Mouse (Mus musculus) lung, postnatal 0 days (tissue): ENCODE measurements at regions not wholly inside any gene's neighbourhood (a gene's known extent, or its start where the extent isn't known, plus 50 kb on each side); places are given as distances from the start of the nearest gene placed in this dataset.
A peak's percentile ranks its signal among the peaks of the same experiment; 100 is the strongest.

Experiments used
- ATAC-seq: fragments of 200-750 bp; cut with Nextera tagmentation; 2 replicates; pipeline ENCODE4 v1.8.0; 2017; ENCODE audit warnings: moderate library complexity
- DNase-seq: peaks from one replicate; pipeline ENCODE4 v3.0.0-alpha.2; 2016; ENCODE audit warnings: low spot score
- H3K27ac ChIP-seq: fragments of 300-500 bp; sonication (generic); 2 replicates; pipeline ENCODE4 v1.5.1; 2014; ENCODE audit warnings: antibody characterized with exemption, mild to moderate bottlenecking, low read length, mixed read lengths
- H3K27me3 ChIP-seq: fragments of 300-500 bp; sonication (generic); replicated peaks from 2 replicates; pipeline ENCODE4 v1.6.1; 2014; ENCODE audit warnings: low read length, mixed read lengths; ENCODE audit not compliant: insufficient read depth
- H3K36me3 ChIP-seq: fragments of 300-500 bp; sonication (generic); 2 replicates; pipeline ENCODE4 v1.6.1; 2014; ENCODE audit warnings: low read length, mixed read lengths; ENCODE audit not compliant: insufficient read depth
- H3K4me1 ChIP-seq: fragments of 300-500 bp; sonication (generic); 2 replicates; pipeline ENCODE4 v1.6.1; 2014; ENCODE audit warnings: antibody characterized with exemption, low read depth, low read length, mixed read lengths; ENCODE audit not compliant: insufficient read depth
- H3K4me2 ChIP-seq: fragments of 300-500 bp; sonication (generic); replicated peaks from 2 replicates; pipeline ENCODE4 v1.6.1; 2014; ENCODE audit warnings: low read depth, mild to moderate bottlenecking, low read length, moderate library complexity, mixed read lengths
- H3K4me3 ChIP-seq: fragments of 300-500 bp; sonication (generic); 2 replicates; pipeline ENCODE4 v1.5.1; 2014; ENCODE audit warnings: low read depth, low read length
- H3K9ac ChIP-seq: fragments of 300-500 bp; sonication (generic); replicated peaks from 2 replicates; pipeline ENCODE4 v1.6.1; 2014; ENCODE audit warnings: low read depth, mild to moderate bottlenecking
- H3K9me3 ChIP-seq: fragments of 300-500 bp; sonication (generic); 2 replicates; pipeline ENCODE4 v1.6.1; 2016; ENCODE audit warnings: low read length, mixed read lengths
- CTCF ChIP-seq: IDR thresholded peaks from 2 replicates; pipeline ENCODE4 v1.5.1; 2016; ENCODE audit warnings: antibody characterized with exemption, mild to moderate bottlenecking
- EP300 ChIP-seq: IDR thresholded peaks from 2 replicates; pipeline ENCODE4 v1.6.1; 2016; ENCODE audit warnings: antibody characterized with exemption, mild to moderate bottlenecking, control low read depth
- WGBS: fragments of 180-500 bp; shearing (Covaris S2); extraction: QIAGEN DNeasy Blood & Tissue Kit; methylation state at CpG from one replicate; pipeline ENCODE4 v1.1.7; 2014; 5-methylcytosine and 5-hydroxymethylcytosine counted together

DNA sequence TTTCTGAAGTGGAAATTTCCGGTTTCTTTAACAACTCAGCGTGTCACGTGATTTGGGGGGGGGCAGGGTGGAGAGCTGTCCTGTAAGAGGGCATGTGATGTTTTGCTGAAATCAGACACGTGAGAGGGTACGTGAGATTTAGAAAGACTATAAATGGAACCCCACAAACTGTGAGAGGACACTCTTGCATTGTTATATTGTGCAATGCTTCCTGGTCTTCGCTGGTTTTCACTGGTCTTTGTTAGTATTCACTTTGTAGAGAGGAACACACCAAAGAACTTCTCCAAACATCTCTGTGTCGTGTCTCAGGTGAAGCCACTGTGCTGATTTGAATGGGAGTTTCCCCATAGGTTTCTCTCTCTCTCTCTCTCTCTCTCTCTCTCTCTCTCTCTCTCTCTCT, 163.2 kb upstream of the Jun start:
- H3K9me3 ChIP-seq = no peaks in the 10 kb centered on the region
- 74% methylated on average over 7 of the region's 7 CpGs for WGBS
- ATAC-seq (peak; percentile 70), DNase-seq (peak; percentile 51)
- H3K36me3 ChIP-seq = no peaks in the 10 kb centered on the region
- H3K4me2 ChIP-seq = no peak overlapping the region
- no peak overlapping the region for H3K9ac ChIP-seq
- H3K4me1 ChIP-seq = peaks cover 4% of the 10 kb centered on the region; the same call in 1 of the 2 replicates
- H3K27ac ChIP-seq = no peak overlapping the region
- H3K4me3 ChIP-seq = no peak overlapping the region
- no peaks in the 10 kb centered on the region for H3K27me3 ChIP-seq
- TF ChIP-seq CTCF (no peak), EP300 (peak; percentile 72; the same call in 1 of the 2 replicates)

DNA sequence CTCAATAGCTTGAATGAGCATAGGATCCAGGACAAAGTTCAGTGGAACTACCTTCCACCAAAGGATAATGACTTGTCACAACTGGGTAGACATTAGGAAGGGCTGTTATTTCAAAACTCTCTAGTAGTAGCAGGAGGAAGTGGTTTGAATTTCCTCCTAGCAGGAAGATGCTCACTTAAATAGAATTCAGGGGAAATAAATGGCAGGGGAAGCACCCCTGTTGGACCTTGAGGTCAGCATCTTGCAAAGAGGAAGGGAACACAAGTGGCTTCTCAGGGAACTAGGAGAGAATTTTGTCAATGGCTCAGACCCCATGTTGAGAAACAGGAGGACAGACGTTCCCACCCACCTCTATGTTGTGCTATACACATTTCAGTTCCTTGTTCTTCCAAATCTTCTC, 178.4 kb upstream of the Jun start:
- DNase-seq (no peak), ATAC-seq (no peak)
- Histone ChIP-seq H3K27me3 (no peaks in the 10 kb centered on the region), H3K4me1 (no peaks in the 10 kb centered on the region), H3K9ac (no peak overlapping the region), H3K9me3 (no peaks in the 10 kb centered on the region), H3K4me2 (no peak overlapping the region), H3K4me3 (no peak overlapping the region), H3K36me3 (no peaks in the 10 kb centered on the region), H3K27ac (no peak overlapping the region)
- TF ChIP-seq CTCF (no peak), EP300 (no peak)
- WGBS = 53% methylated on average over 1 of the region's 1 CpGs

DNA sequence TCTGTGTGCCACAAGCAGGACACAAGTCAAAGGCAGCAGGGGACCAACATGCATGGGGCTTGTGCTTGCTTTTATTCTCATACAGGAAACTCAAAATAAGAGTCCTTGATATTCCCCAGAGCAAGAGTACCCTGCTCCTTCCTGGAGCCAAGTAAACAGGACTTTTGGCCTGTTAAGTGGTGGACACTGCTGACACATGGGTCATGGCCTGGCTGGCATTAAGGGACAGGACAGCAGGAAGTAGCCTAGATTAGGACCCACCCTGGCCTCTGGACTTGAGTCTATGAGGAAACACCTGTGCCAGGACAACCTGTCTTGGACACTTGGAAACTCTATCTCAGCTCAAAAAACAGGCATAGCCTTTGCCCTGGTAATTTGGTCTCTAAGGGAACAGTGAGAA, 181.0 kb upstream of the Jun start:
- TF ChIP-seq EP300 (no peak), CTCF (no peak)
- H3K4me1 ChIP-seq = no peaks in the 10 kb centered on the region
- no peaks in the 10 kb centered on the region for H3K36me3 ChIP-seq
- no peak overlapping the region for H3K9ac ChIP-seq
- H3K4me3 ChIP-seq = no peak overlapping the region
- DNase-seq (no peak), ATAC-seq (peak; percentile 68)
- no peaks in the 10 kb centered on the region for H3K27me3 ChIP-seq
- H3K9me3 ChIP-seq = no peaks in the 10 kb centered on the region
- H3K4me2 ChIP-seq = no peak overlapping the region
- H3K27ac ChIP-seq = no peak overlapping the region

DNA sequence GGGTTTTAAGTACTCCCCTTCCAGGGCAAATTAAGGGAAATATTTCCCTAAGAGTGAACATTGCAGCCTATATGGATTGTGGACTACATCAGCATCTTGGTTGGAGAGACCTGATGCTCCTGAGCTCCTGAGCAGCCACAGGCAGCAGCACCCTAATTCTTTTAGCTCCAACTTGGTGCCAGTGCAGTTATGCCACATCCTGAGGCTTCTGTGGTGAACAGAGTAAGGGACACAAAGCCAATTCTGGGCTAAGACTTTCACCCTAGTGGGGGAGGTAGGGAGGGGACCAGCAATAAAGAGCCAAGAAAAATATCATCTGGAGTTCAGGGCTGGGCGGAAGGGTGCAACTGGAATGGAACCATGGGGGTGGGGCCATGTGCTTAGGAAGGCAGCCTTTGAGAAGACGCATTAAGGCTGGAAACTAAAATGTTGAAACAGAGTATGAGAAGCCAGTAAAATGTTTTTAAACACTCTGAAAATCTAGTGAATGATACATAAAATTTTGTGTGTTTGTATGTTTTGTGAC, 182.1 kb upstream of the Jun start:
- H3K9me3 ChIP-seq = no peaks in the 10 kb centered on the region
- no peaks in the 10 kb centered on the region for H3K27me3 ChIP-seq
- no peak overlapping the region for H3K4me3 ChIP-seq
- DNase-seq = no peak
- WGBS = 76% methylated on average over 2 of the region's 2 CpGs
- H3K4me2 ChIP-seq = no peak overlapping the region
- H3K4me1 ChIP-seq = no peaks in the 10 kb centered on the region
- H3K36me3 ChIP-seq = no peaks in the 10 kb centered on the region
- TF ChIP-seq EP300 (no peak), CTCF (no peak)
- H3K27ac ChIP-seq = no peak overlapping the region
- H3K9ac ChIP-seq = no peak overlapping the region
- ATAC-seq = no peak

DNA sequence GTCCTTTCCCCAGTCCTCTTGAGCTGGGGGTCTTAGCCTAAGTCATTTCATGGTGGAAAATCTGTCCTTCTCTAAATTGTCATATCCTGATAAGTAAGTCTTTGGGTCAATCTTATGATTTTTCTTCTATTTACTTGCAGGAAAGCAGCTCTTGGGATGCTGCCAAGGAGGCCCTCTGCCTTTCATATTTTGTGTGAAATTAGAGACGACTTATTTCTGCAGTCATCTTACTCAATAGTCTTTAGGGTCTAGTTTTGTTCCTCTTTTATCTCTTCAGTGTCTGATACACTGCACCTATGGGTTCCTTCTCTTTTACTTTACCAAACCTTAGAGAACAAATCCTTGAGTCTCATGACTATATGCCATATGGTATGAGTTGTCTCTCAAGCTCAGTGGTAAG, 196.0 kb upstream of the Jun start:
- H3K9ac ChIP-seq = no peak overlapping the region
- H3K27me3 ChIP-seq = no peaks in the 10 kb centered on the region
- no peak overlapping the region for H3K4me3 ChIP-seq
- H3K36me3 ChIP-seq = no peaks in the 10 kb centered on the region
- no peaks in the 10 kb centered on the region for H3K9me3 ChIP-seq
- 19% methylated on average over 1 of the region's 1 CpGs for WGBS
- DNase-seq (peak; percentile 18), ATAC-seq (no peak)
- H3K4me2 ChIP-seq = no peak overlapping the region
- no peak for TF ChIP-seq CTCF
- TF ChIP-seq EP300 = no peak
- no peak overlapping the region for H3K27ac ChIP-seq
- no peaks in the 10 kb centered on the region for H3K4me1 ChIP-seq

DNA sequence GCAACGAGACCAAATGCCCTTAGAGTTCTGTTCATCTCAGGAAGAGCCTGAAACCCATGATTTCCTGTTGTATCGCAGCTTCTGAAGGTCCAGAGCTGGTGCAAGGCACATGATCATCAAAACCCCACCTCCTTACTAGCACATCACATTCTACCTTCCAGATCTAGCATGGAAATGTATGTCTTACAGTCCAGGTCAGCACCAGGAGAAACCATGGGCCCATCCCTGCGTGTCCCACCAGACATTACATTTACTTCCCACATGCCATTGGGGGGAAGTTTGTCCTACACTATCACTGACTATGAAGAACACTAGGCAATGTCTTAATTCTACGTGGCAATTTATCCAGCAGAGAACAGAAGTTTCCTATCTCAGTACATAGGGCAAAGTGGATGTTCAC, 197.0 kb upstream of the Jun start:
- Histone ChIP-seq H3K27me3 (no peaks in the 10 kb centered on the region), H3K4me1 (no peaks in the 10 kb centered on the region), H3K4me3 (no peak overlapping the region), H3K27ac (no peak overlapping the region), H3K4me2 (no peak overlapping the region), H3K36me3 (no peaks in the 10 kb centered on the region), H3K9me3 (no peaks in the 10 kb centered on the region), H3K9ac (no peak overlapping the region)
- ATAC-seq (no peak), DNase-seq (no peak)
- WGBS = 86% methylated on average over 4 of the region's 4 CpGs
- no peak for TF ChIP-seq EP300
- TF ChIP-seq CTCF = no peak

DNA sequence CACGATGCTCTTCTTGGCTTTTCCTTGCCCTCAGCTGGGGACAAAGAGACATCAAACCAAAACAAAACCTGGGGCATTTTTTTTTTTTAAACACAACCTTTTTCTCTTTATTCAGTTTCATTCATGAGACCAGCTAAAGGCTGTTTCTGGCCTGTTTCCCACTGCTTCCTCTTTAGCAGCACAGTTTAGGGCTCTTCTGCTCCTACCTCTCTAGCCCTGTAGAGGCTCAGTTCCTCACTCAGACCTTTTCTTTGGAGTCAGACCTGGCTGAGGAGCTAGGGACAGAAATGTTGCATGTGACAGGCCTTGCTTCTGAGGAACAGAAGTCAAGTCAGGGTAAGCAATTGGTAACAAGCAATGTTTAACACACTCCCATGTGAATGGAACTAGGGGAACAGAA, 198.1 kb upstream of the Jun start:
- H3K4me1 ChIP-seq = no peaks in the 10 kb centered on the region
- H3K27ac ChIP-seq = no peak overlapping the region
- DNase-seq (no peak), ATAC-seq (no peak)
- no peaks in the 10 kb centered on the region for H3K27me3 ChIP-seq
- no peaks in the 10 kb centered on the region for H3K36me3 ChIP-seq
- 52% methylated on average over 1 of the region's 1 CpGs for WGBS
- TF ChIP-seq CTCF (no peak), EP300 (no peak)
- no peak overlapping the region for H3K4me3 ChIP-seq
- H3K9me3 ChIP-seq = no peaks in the 10 kb centered on the region
- H3K4me2 ChIP-seq = no peak overlapping the region
- no peak overlapping the region for H3K9ac ChIP-seq
